Mouse (Mus musculus) gastrocnemius, postnatal 10 days (tissue): ENCODE data around the gene Mmrn1. TPM values are rescaled to one million over a fixed set of nuclear protein-coding genes. Genes with fewer than 3 reads are reported as not detected.
"Not testable (repeated sequence)": the region's sequence is repeated elsewhere in the genome, so short reads cannot be mapped to it uniquely, and the experiment has no call there.

Experiments
- DNase-seq: peaks from one replicate; pipeline ENCODE4 v3.0.0; 2021; ENCODE audit warnings: mixed read lengths
- long read RNA-seq, 2 experiments: library from polyadenylated mRNA; stranded (forward); transcript quantifications; one replicate each; pipeline ENCODE4 v2.0.0; 2021
- total RNA-seq, 2 experiments: library from RNA; stranded (reverse); gene quantifications; 2 replicates each; pipeline ENCODE4 v1.2.3; 2021

Gene Mmrn1
- total RNA-seq: 1 to 10 TPM; 1.2 to 1.4 TPM
- long read RNA-seq, experiment 1: 0 reads
- long read RNA-seq, experiment 2, full-length matches to known transcripts: 1 of 1 reads
- long read RNA-seq, experiment 2, partial matches to known transcripts: 0 of 1 reads
- long read RNA-seq, experiment 2, other reads (novel, unspliced or antisense): 0 of 1 reads

DNA sequence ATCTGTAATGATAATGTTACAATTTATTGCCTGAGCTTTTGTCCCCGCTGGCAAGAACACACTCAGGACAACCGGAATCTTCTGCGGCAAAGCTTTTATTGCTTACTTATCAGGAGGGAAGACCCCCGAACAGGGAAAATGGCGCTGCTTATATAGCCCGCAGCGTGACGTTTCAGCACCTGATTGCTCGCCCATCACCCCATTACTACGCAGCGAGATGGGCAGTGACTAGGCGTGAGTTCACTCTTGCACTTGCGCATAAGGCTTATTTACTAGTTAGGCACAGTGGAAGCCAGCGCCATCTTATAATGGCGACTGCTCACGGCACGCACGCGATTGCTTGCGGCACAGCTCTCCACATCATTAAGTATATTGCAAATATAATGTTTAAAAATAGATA lies at the start of gene Mmrn1:
TSS of gene Mmrn1 (plus strand) at position 301 of the 400 bp plus-strand sequence.
- not testable (repeated sequence) for DNase-seq

DNA sequence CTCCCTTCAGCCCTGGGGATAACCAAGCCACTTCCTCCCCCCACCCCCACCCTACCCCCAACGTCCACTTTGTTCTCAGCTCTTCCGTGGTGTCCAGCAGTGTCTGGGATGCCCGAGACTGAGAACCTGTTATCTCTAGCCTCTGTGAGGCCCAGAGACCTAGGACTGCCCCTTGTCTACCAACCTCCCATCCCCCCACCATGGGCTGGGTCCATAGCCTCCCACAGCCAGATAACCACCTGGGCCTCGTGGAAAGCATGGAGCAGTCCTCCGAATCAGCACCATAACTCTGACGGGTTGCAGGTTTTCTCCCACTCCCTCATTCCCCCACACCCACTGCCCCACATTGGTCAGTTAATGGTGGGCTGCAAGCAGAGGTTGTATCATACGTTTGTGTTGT lies 44.4 kb upstream of the Mmrn1 start:
- DNase-seq: no peak

DNA sequence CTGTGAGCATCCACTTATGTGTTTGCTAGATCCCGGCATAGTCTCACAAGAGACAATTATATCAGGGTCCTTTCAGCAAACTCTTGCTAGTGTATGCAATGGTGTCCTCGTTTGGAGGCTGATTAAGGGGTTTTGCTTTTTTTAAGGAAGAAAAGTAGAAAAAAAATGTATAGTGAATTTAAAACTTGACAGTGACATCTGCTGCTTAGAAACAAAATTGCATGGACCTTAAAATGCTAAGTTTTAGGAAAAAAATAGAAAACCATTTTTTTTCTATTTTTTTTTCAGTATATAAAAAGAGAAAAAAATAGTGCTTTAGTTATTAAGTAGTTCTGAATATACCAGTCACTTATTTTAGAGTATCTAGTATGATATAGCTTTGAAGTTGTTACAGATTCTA lies 43.2 kb upstream of the Mmrn1 start:
- DNase-seq: no peak

- DNase-seq: no peak
These were observed 17.5 kb upstream of the Mmrn1 start for GRCm38 (mm10) chr6:60907272-60907671.

DNA sequence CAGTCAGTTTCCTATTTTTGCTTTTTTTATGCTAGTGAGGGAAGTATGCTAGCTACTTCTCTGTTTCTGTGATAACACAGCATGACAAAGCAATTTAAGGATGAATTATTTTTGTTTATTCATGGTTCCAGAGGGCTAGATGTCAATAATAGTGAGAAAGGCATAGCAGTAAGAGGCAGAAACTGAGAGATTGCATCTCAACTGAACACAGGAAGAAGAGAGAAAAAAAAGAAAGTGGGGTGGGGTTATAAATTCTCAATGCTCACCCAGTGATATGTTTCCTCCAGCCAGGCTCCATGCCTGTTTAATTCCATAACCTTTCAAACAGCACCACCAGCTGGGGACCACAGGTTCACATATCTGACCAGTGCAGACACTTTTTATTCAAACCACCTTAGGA lies 6.6 kb downstream of the Mmrn1 start:
- no peak for DNase-seq

DNA sequence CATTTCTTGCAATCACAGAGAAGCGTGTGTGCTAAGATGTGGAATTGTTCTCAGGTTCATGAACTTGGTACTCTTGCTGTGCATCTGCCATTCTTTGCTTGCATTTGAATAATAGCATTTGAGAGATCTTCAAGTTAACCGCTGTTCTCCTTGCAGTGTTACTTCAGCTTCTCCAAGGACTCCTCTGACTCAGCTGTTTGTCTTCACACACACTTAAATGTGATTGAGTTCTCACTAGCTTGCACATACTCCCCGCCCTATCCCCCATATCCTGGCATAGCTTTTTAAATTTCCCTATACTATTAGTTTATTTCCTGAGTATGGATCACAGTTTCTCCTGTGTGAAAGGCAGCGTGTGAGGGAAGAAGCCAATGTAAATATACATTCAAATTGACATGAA lies 10.1 kb downstream of the Mmrn1 start:
- DNase-seq: no peak

DNA sequence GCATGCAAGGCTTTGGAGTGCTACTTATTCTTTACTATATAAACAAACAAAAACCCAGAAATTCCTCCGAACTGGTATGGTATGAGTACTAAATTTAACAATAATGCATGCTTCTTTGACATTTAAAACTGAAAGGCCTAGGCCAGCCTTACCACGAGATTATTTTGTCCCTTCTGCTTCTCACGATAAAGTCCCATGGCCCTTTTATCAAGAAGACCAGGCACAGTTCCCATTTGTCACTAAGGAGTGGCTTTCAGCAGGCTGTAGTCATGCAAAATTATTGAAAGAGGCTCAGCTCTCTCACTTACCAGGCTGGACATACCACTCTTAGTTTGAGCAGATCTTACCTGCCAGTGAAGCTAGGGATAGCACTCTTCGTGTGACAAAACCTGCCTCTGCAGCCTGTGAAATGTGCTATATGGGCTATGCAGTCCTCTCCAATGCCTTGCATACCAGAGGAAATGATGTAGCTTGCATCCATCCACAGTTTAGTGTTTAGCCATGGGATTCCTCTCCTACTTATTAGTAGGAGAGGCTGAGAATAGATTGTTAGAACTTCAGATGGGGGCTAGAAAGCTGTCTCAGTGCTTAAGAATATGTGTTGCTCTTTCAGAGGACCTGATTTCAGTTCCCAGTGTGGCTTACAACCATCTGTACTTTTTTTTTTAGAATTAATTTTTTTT lies 10.8 kb downstream of the Mmrn1 start:
- DNase-seq: no peak

GRCm38 (mm10) chr6:60944178-60944577 lies 19.4 kb downstream of the Mmrn1 start:
- DNase-seq: no peak

DNA sequence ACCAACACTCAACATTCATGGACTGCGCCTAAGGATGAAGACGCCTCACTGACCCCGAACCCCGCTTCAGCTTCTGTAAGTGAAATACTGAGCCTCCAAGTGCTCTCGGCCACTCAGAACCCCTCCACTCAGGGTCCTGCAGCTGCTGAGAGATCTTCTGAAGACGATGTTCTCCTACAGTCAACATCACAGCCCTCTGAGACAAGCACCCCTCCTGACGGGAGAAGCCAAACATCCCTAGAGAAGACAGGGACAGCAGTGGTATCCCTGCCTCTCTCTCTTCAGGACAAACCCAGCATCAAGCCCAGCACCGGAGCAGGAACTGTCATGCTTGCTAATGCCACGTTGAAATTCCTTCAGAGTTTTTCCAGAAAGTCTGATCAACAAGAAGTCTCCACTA lies 19.8 kb downstream of the Mmrn1 start:
- no peak for DNase-seq

- peak; percentile 14 for DNase-seq
These were observed 25.6 kb downstream of the Mmrn1 start for GRCm38 (mm10) chr6:60950415-60950814.

DNA sequence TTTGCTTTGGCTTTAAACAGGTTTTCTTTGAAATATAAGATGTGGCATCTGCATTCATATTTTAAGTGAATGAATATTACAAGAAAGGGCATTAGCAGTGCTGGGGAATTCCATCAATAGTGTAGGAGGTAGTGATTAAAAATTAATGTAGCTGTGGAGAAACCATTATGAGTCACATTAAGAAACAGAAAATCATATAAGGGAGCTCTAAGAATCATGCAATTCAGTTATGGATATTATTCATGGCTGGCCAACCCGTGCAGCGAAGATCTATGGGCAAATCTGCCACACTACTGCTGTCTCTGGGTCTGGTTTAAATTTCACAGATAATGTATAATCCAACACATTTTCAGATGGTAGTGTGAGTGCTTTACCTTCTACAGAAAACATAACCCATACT lies 36.5 kb downstream of the Mmrn1 start:
- no peak for DNase-seq

DNA sequence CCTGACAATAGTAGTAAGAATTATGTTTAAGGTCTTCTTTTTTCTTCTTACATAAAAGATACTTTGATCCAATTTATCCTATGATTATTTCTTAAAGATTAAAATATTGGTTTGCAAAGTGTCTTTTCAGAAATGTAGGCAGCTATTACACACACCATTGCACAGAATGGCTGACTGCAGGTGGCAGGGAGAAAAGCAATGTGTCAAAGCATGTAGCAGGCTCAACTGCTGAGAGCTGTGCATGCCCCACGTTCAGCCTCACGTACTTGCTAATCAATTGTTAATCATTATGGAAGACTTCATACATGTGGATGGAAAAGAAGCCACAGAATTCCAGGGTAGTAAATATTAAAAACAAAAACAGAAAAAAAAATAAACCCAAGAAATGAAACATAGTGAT lies 37.1 kb downstream of the Mmrn1 start:
- no peak for DNase-seq

DNA sequence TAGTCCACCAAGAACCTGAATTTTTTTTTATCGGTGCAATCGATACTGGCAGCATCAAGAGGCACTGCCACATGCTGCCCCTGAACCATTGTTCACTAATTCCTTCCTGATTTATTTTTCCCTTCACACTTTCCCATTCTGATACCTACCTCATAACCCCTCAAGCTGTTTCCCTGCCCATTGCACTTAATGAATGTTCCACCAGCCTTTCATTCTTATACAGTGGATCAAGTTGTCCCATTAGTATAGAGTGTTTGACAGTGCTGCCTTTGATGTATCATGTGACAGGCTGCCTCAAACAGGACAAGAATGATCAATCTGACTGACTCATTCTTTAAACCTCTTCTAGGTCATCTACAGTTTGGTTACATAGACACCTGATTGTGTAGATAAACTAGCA lies 37.9 kb downstream of the Mmrn1 start:
- DNase-seq: no peak

- DNase-seq: no peak
These were observed 39.0 kb downstream of the Mmrn1 start for GRCm38 (mm10) chr6:60963726-60964125.

GRCm38 (mm10) chr6:60966931-60967330 lies 42.2 kb downstream of the Mmrn1 start:
- no peak for DNase-seq

- DNase-seq: no peak
These were observed 44.6 kb downstream of the Mmrn1 start for GRCm38 (mm10) chr6:60969407-60969806.

DNA sequence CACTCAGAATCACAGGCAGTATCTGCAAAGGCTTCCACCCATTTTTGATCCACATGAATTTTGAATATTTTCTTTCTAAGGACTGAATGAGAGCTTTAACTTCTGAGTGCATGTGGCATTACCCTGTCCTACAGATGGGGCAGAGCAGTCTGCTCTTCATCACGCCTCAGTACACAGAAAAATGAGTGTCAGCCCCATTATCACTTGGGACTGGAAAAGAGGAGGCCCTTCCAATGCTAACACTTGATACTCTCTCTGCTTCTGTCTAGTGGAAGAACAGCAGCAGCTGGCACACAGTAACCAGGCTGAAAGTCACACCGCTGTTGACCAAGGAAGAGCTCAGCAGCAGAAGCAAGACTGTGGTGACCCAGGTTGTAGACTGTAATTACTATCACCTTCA lies 46.0 kb downstream of the Mmrn1 start:
- no peak for DNase-seq

GRCm38 (mm10) chr6:60978610-60979009 lies 53.8 kb downstream of the Mmrn1 start:
- DNase-seq: no peak

- no peak for DNase-seq
These were observed 54.3 kb downstream of the Mmrn1 start for GRCm38 (mm10) chr6:60979039-60979438.

GRCm38 (mm10) chr6:60984360-60984759 lies 59.6 kb downstream of the Mmrn1 start:
- DNase-seq: no peak

GRCm38 (mm10) chr6:60985919-60986318 lies 61.1 kb downstream of the Mmrn1 start:
- no peak for DNase-seq

DNA sequence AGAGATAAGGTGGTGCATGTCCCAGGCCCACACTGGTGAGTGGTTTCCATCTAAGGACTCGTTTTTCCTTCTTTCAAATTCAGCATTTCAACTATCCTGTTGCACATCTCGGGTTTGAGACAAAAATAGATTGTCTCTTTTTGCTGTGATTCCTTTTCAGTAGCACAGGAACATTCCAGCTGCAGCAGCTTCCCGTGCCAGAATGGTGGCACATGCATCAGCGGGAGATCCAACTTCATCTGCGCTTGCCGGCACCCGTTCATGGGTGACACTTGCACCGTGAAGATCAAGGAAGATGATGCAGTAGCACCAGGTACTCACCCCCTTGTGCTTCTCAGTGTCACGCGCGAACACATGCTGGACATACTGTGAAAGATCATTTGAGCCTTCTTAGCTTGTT lies 62.1 kb downstream of the Mmrn1 start:
- no peak for DNase-seq

DNA sequence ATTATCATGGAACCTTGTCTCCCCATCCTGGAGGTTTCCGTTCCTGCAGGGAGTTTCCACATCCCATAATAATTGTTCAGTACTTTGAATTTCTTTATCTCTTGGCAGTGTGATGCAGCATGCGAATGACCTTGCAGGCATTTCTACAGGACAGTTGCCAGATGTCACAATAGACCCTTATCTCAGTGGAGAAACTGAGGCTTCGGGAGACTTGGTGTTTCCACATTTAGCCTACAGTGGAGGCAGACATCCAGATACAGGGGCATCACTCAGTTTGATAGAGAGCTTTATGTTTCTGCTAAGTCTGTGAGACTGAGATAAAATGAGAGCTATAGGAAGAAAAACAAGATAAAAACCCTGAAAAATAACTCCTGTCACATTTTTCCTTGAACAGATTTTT lies 63.0 kb downstream of the Mmrn1 start:
- no peak for DNase-seq

GRCm38 (mm10) chr6:60992366-60992765 lies 67.6 kb downstream of the Mmrn1 start:
- no peak for DNase-seq
